Mouse (Mus musculus): ENCODE measurements at regions not wholly inside any gene's neighbourhood (a gene's known extent, or its start where the extent isn't known, plus 50 kb on each side); places are given as distances from the start of the nearest gene placed in this dataset.

DNA sequence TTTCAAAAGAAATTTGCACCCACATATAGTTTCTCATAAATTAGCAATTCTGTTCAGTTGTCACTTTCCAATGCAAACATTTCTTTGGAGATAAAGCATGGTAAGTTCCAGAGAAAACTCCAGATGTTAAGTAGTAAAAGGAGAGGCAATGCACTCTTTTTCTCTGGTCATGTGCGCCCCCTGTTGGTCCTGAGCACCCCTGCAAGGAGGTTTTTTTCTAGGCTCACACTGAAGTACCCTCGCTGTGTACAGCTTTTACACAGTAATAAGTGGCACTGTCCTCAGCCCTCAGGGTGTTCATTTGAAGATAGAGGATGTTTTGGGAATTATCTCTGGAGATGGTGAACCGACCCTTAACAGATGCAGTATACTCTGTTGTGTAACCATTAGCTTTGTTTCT, 678.8 kb downstream of the Adam6a start:
- Histone ChIP-seq H3K4me3 (ENCODE audit: low read depth, low read length) (no peak overlapping the region), H3K27me3 (ENCODE audit: control insufficient read depth, insufficient read depth, low read length) (no peaks in the 10 kb centered on the region), H3K9ac (ENCODE audit: low read length) (no peak overlapping the region), H3K4me2 (ENCODE audit: low read depth, severe bottlenecking) (no peak overlapping the region), H3K9me3 (ENCODE audit: control insufficient read depth, low read length) (no peaks in the 10 kb centered on the region), H3K27ac (replicated peaks; ENCODE audit: low read depth, low read length) (no peak overlapping the region), H3K36me3 (ENCODE audit: control insufficient read depth, insufficient read depth, low read length) (no peaks in the 10 kb centered on the region), H3K4me1 (ENCODE audit: control insufficient read depth, insufficient read depth, low read length) (no peaks in the 10 kb centered on the region)
- ATAC-seq (ENCODE audit: insufficient number of reproducible peaks, low FRiP score, low TSS enrichment, low read depth) (no peak), DNase-seq (ENCODE audit: low spot score) (no peak)
- 30% methylated on average over 3 of the region's 3 CpGs for WGBS
